Mouse (Mus musculus): Measurements from ENCODE around the gene Grap2.

- TF ChIP-seq POLR2AphosphoS2 (IDR thresholded peaks at IDR 0.05; ENCODE audit: insufficient read length, low read depth) (no peak), TCF12 (IDR thresholded peaks at IDR 0.05; ENCODE audit: insufficient read depth, poor library complexity, severe bottlenecking) (no peak), USF1 (IDR thresholded peaks at IDR 0.05; ENCODE audit: low read depth) (no peak), POLR2A (IDR thresholded peaks at IDR 0.05; ENCODE audit: insufficient read length, low read depth) (no peak), CEBPB (IDR thresholded peaks at IDR 0.05; ENCODE audit: insufficient read depth, poor library complexity, severe bottlenecking) (no peak)
Measured at GRCm38 (mm10) chr15:80554860-80555822, 17.3 kb upstream of the Grap2 start.

Measured in myocyte (in vitro differentiated cells).